Mouse (Mus musculus) E14TG2a.4 (cell line): ENCODE results near the gene Ctla2b.

Experiments used
- H3K27me3 ChIP-seq: 2 replicates; pipeline ENCODE4 v1.6.1; 2014; ENCODE audit warnings: low read length, control low read depth; ENCODE audit not compliant: insufficient read depth
- H3K36me3 ChIP-seq: 2 replicates; pipeline ENCODE4 v1.6.1; 2014; ENCODE audit warnings: low read length, control low read depth; ENCODE audit not compliant: insufficient read depth
- H3K4me1 ChIP-seq: replicated peaks from 2 replicates; pipeline ENCODE4 v1.6.1; 2014; ENCODE audit warnings: low read depth, low read length, control low read depth
- H3K4me3 ChIP-seq: replicated peaks from 2 replicates; pipeline ENCODE4 v1.5.1; 2014; ENCODE audit warnings: mild to moderate bottlenecking, low read length
- H3K9me3 ChIP-seq: 2 replicates; pipeline ENCODE4 v1.6.1; 2014; ENCODE audit warnings: low read length, control low read depth
- CTCF ChIP-seq: conservative IDR thresholded peaks from 2 replicates; pipeline ENCODE4 v1.5.1; 2014; ENCODE audit warnings: low read length
- NANOG ChIP-seq: IDR thresholded peaks from 2 replicates; pipeline ENCODE4 v1.6.1; 2014; ENCODE audit warnings: borderline replicate concordance, low read length, mixed read lengths
- POU5F1 ChIP-seq: IDR thresholded peaks from 2 replicates; pipeline ENCODE4 v1.6.1; 2014; ENCODE audit warnings: low read length, borderline replicate concordance

The Ctla2b gene

DNA sequence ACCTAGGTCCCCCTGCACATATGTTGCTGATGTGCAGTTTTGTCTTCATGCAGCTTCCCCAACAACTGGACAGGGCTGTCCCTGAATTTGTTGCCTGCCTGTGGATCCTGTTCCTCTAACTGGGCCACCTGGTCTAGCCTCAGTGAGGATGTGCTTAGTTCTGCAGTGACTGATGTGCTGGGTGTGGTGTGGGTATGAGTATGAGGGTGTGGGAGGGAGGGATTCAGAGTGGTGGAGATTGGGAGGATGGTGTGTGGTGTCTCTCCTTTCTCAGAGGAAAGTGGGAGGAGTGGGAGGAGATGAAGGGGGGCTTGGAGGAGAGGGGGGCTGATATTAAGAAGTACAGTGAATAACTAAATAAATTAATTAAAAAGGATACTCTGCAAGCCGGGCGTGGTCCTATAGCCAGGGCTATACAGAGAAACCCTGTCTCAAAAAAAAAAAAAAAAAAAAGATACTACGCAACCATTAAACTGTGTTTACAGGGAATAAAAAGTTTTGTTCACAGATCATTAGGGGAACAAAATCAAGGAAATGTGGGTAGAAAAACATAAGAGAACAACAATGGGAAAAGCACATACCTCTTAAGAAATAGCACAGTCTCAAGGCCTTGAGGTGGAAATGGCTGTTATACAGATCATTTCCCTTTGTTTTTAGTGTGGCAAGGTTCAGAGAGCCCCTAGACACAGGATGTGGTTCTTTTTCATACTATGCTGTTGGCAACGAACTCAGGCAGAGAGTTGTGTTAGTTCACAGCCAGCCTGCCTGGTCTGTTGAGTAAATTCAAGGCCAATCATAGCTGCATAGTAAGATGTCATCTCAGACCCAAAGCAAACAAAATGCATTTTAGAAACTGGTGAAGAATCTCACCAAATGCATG lies 48.8 kb downstream of the Ctla2b start:
- H3K4me1 ChIP-seq, result no peaks in the 10 kb centered on the region
- H3K4me3 ChIP-seq, result no peak overlapping the region
- H3K36me3 ChIP-seq, result no peaks in the 10 kb centered on the region
- H3K27me3 ChIP-seq, result no peaks in the 10 kb centered on the region
- no peaks in the 10 kb centered on the region for H3K9me3 ChIP-seq
- no peak for TF ChIP-seq CTCF
- TF ChIP-seq POU5F1, result no peak
- no peak for TF ChIP-seq NANOG
